Mouse (Mus musculus) MEL (cell line): ENCODE data around the gene Cacfd1. TPM values are rescaled to one million over a fixed set of nuclear protein-coding genes. Genes with fewer than 3 reads are reported as not detected.

Experiments used
- DNase-seq: peaks from one replicate; pipeline ENCODE4 v3.0.0; 2011; ENCODE audit warnings: low read depth, low spot score
- H3K27ac ChIP-seq: 2 replicates; pipeline ENCODE4 v1.5.1; 2012; ENCODE audit warnings: low read depth, mild to moderate bottlenecking, control low read depth, low read length, moderate library complexity; ENCODE audit not compliant: control insufficient read depth
- H3K27me3 ChIP-seq, 2 experiments: fragments of 150-350 bp in 1 of 2; sonication (generic) in 1 of 2; 2 replicates each; pipeline ENCODE4 v1.6.1; 2012; ENCODE audit warnings: low read length in 2 of 2, mild to moderate bottlenecking in 2 of 2, improper control_type of control experiment in 1 of 2, moderate library complexity in 1 of 2; ENCODE audit not compliant: insufficient read depth in 2 of 2, control insufficient read depth in 1 of 2
- H3K36me3 ChIP-seq, 2 experiments: 2 replicates each; pipeline ENCODE4 v1.6.1; 2012 to 2014; ENCODE audit warnings: low read length in 2 of 2, improper control_type of control experiment in 1 of 2, inconsistent platforms in 1 of 2, mild to moderate bottlenecking in 1 of 2; ENCODE audit not compliant: insufficient read depth in 2 of 2, control insufficient read depth in 1 of 2
- H3K4me1 ChIP-seq, 2 experiments: fragments of 150-350 bp in 1 of 2; sonication (generic) in 1 of 2; 2 replicates each; pipeline ENCODE4 v1.6.1; 2012; ENCODE audit warnings: low read length in 2 of 2, improper control_type of control experiment in 1 of 2, mild to moderate bottlenecking in 1 of 2; ENCODE audit not compliant: insufficient read depth in 2 of 2, control insufficient read depth in 1 of 2
- H3K4me3 ChIP-seq, 2 experiments: fragments of 150-350 bp in 1 of 2; sonication (generic) in 1 of 2; 2 replicates each; pipeline ENCODE4 v1.5.1; 2012; ENCODE audit warnings: low read depth in 2 of 2, low read length in 2 of 2, mild to moderate bottlenecking in 2 of 2, moderate library complexity in 2 of 2, control low read depth in 1 of 2, improper control_type of control experiment in 1 of 2; ENCODE audit not compliant: control insufficient read depth in 1 of 2, insufficient read depth in 1 of 2
- H3K79me2 ChIP-seq: 2 replicates; pipeline ENCODE4 v1.6.1; 2012; ENCODE audit warnings: mild to moderate bottlenecking, low read length, moderate library complexity; ENCODE audit not compliant: control insufficient read depth, poor library complexity, insufficient read depth
- H3K9ac ChIP-seq: 2 replicates; pipeline ENCODE4 v1.6.1; 2012; ENCODE audit warnings: low read depth, mild to moderate bottlenecking, control low read depth, low read length, moderate library complexity; ENCODE audit not compliant: control insufficient read depth, poor library complexity, severe bottlenecking
- H3K9me3 ChIP-seq: fragments of 150-350 bp; sonication (generic); replicated peaks from 2 replicates; pipeline ENCODE4 v1.6.1; 2012; ENCODE audit warnings: mild to moderate bottlenecking, low read length, improper control_type of control experiment, moderate library complexity; ENCODE audit not compliant: insufficient read depth
- BHLHE40 ChIP-seq: IDR thresholded peaks from 2 replicates; pipeline ENCODE4 v1.6.1; 2012; ENCODE audit warnings: low read depth, mild to moderate bottlenecking, inconsistent platforms, low read length, improper control_type of control experiment, borderline replicate concordance
- CHD1 ChIP-seq: IDR thresholded peaks from 2 replicates; pipeline ENCODE4 v1.6.1; 2012; ENCODE audit warnings: low read depth, mild to moderate bottlenecking, inconsistent platforms, low read length, improper control_type of control experiment
- CTCF ChIP-seq, 3 experiments: IDR thresholded peaks in 2 of 3; conservative IDR thresholded peaks in 1 of 3; 2 replicates each; pipeline ENCODE4 v1.5.1; 2011 to 2012; ENCODE audit warnings: low read length in 3 of 3, low read depth in 2 of 3, mild to moderate bottlenecking in 2 of 3, improper control_type of control experiment in 1 of 3, inconsistent platforms in 1 of 3, mixed read lengths in 1 of 3, moderate library complexity in 1 of 3; ENCODE audit not compliant: control insufficient read depth in 1 of 3, insufficient read depth in 1 of 3, poor library complexity in 1 of 3, severe bottlenecking in 1 of 3
- E2F4 ChIP-seq: IDR thresholded peaks from 2 replicates; pipeline ENCODE4 v1.6.1; 2011; ENCODE audit warnings: low read depth, low read length, improper control_type of control experiment, borderline replicate concordance
- ELF1 ChIP-seq: IDR thresholded peaks from 2 replicates; pipeline ENCODE4 v1.6.1; 2014; ENCODE audit warnings: low read depth, mild to moderate bottlenecking, inconsistent platforms, low read length, improper control_type of control experiment, moderate library complexity
- EP300 ChIP-seq, 2 experiments: IDR thresholded peaks; 2 replicates each; pipeline ENCODE4 v1.6.1; 2011; ENCODE audit warnings: improper control_type of control experiment in 2 of 2, low read length in 2 of 2, low read depth in 1 of 2, mild to moderate bottlenecking in 1 of 2
- ETS1 ChIP-seq: IDR thresholded peaks from 2 replicates; pipeline ENCODE4 v1.6.1; 2012; ENCODE audit warnings: low read depth, mild to moderate bottlenecking, inconsistent platforms, low read length, improper control_type of control experiment, moderate library complexity
- GABPA ChIP-seq: IDR thresholded peaks from 2 replicates; pipeline ENCODE4 v1.6.1; 2012; ENCODE audit warnings: low read depth, mild to moderate bottlenecking, inconsistent platforms, low read length, improper control_type of control experiment, moderate library complexity
- GATA1 ChIP-seq: IDR thresholded peaks from 2 replicates; pipeline ENCODE4 v1.6.1; 2011; ENCODE audit warnings: low read depth, low read length, improper control_type of control experiment
- HCFC1 ChIP-seq: IDR thresholded peaks from 2 replicates; pipeline ENCODE4 v1.6.1; 2012; ENCODE audit warnings: low read depth, mild to moderate bottlenecking, inconsistent platforms, low read length, improper control_type of control experiment, moderate library complexity
- JUND ChIP-seq: IDR thresholded peaks from 2 replicates; pipeline ENCODE4 v1.6.1; 2011; ENCODE audit warnings: low read depth, mild to moderate bottlenecking, improper control_type of control experiment, low read length
- KAT2A ChIP-seq: conservative IDR thresholded peaks from 2 replicates; pipeline ENCODE4 v1.6.1; 2012; ENCODE audit warnings: low read depth, low read length, improper control_type of control experiment, inconsistent platforms
- MAFK ChIP-seq: IDR thresholded peaks from 2 replicates; pipeline ENCODE4 v1.6.1; 2011; ENCODE audit warnings: low read depth, mild to moderate bottlenecking, low read length, improper control_type of control experiment, borderline replicate concordance
- MAX ChIP-seq: IDR thresholded peaks from 2 replicates; pipeline ENCODE4 v1.6.1; 2011; ENCODE audit warnings: low read length, improper control_type of control experiment
- MAZ ChIP-seq: IDR thresholded peaks from 2 replicates; pipeline ENCODE4 v1.6.1; 2012; ENCODE audit warnings: low read depth, mild to moderate bottlenecking, inconsistent platforms, low read length, improper control_type of control experiment
- MEF2A ChIP-seq: IDR thresholded peaks from 2 replicates; pipeline ENCODE4 v1.6.1; 2014; ENCODE audit warnings: low read depth, mild to moderate bottlenecking, inconsistent platforms, low read length, improper control_type of control experiment; ENCODE audit not compliant: poor library complexity, insufficient replicate concordance, severe bottlenecking; ENCODE audit errors: extremely low read depth
- MXI1 ChIP-seq: IDR thresholded peaks from 2 replicates; pipeline ENCODE4 v1.6.1; 2011; ENCODE audit warnings: mild to moderate bottlenecking, low read depth, low read length, improper control_type of control experiment
- MYC ChIP-seq: IDR thresholded peaks from 2 replicates; pipeline ENCODE4 v1.6.1; 2011; ENCODE audit warnings: low read depth, mild to moderate bottlenecking, low read length, improper control_type of control experiment, moderate library complexity
- NELFE ChIP-seq: IDR thresholded peaks from 2 replicates; pipeline ENCODE4 v1.6.1; 2011; ENCODE audit warnings: low read depth, low read length, improper control_type of control experiment
- NRF1 ChIP-seq: IDR thresholded peaks from 2 replicates; pipeline ENCODE4 v1.6.1; 2014; ENCODE audit warnings: low read depth, mild to moderate bottlenecking, inconsistent platforms, low read length, improper control_type of control experiment, moderate library complexity; ENCODE audit not compliant: poor library complexity, insufficient read depth, severe bottlenecking
- POLR2A ChIP-seq, 2 experiments: IDR thresholded peaks; 2 replicates each; pipeline ENCODE4 v1.6.1; 2011 to 2012; ENCODE audit warnings: low read length in 2 of 2, mild to moderate bottlenecking in 2 of 2, control low read depth in 1 of 2, improper control_type of control experiment in 1 of 2, low read depth in 1 of 2, moderate library complexity in 1 of 2; ENCODE audit not compliant: control insufficient read depth in 1 of 2, insufficient read depth in 1 of 2, poor library complexity in 1 of 2
- RAD21 ChIP-seq: IDR thresholded peaks from 2 replicates; pipeline ENCODE4 v1.6.1; 2011; ENCODE audit warnings: mild to moderate bottlenecking, low read depth, low read length, improper control_type of control experiment
- RCOR1 ChIP-seq: IDR thresholded peaks from 2 replicates; pipeline ENCODE4 v1.6.1; 2012; ENCODE audit warnings: low read depth, mild to moderate bottlenecking, inconsistent platforms, low read length, improper control_type of control experiment
- SIN3A ChIP-seq: IDR thresholded peaks from 2 replicates; pipeline ENCODE4 v1.6.1; 2012; ENCODE audit warnings: low read length, improper control_type of control experiment, inconsistent platforms
- SMC3 ChIP-seq: IDR thresholded peaks from 2 replicates; pipeline ENCODE4 v1.6.1; 2011; ENCODE audit warnings: low read depth, low read length, improper control_type of control experiment
- TAL1 ChIP-seq: IDR thresholded peaks from 2 replicates; pipeline ENCODE4 v1.6.1; 2012; ENCODE audit warnings: mild to moderate bottlenecking, inconsistent platforms, low read length, moderate library complexity, mixed read lengths
- TBP ChIP-seq: IDR thresholded peaks from 2 replicates; pipeline ENCODE4 v1.8.0; 2011; ENCODE audit warnings: low read depth, low read length, improper control_type of control experiment
- UBTF ChIP-seq: IDR thresholded peaks from 2 replicates; pipeline ENCODE4 v1.6.1; 2012; ENCODE audit warnings: low read depth, mild to moderate bottlenecking, inconsistent platforms, low read length, improper control_type of control experiment, moderate library complexity, borderline replicate concordance; ENCODE audit not compliant: insufficient read depth
- USF1 ChIP-seq: IDR thresholded peaks from 2 replicates; pipeline ENCODE4 v1.6.1; 2014; ENCODE audit warnings: low read depth, mild to moderate bottlenecking, inconsistent platforms, low read length, improper control_type of control experiment, moderate library complexity
- ZKSCAN1 ChIP-seq: IDR thresholded peaks from 2 replicates; pipeline ENCODE4 v1.6.1; 2012; ENCODE audit warnings: low read depth, mild to moderate bottlenecking, inconsistent platforms, low read length, improper control_type of control experiment, moderate library complexity
- ZMIZ1 ChIP-seq: IDR thresholded peaks from 2 replicates; pipeline ENCODE4 v1.6.1; 2012; ENCODE audit warnings: low read depth, mild to moderate bottlenecking, inconsistent platforms, low read length, improper control_type of control experiment, moderate library complexity
- polyA plus RNA-seq, 2 experiments: library from polyadenylated mRNA; stranded (reverse) in 1 of 2; unstranded in 1 of 2; fragments of >175 nt in 1 of 2; fragments of >200 nt in 1 of 2; gene quantifications; 2 replicates each; pipeline versions ENCODE4 v1.2.1 to v1.2.4; 2012; ENCODE audit warnings: low replicate concordance in 2 of 2, low read depth in 1 of 2; ENCODE audit not compliant: insufficient read length in 2 of 2, insufficient read depth in 1 of 2, missing spikeins in 1 of 2
- total RNA-seq: library from RNA; depleted of rRNA; stranded (reverse); fragments of 300-350 nt; gene quantifications from 2 replicates; pipeline ENCODE4 v1.2.3, GENCODE M21; 2012

Gene Cacfd1
- total and polyA plus RNA-seq, 3 experiments, result 19.1 to 60.7 TPM; not detected in 1

DNA sequence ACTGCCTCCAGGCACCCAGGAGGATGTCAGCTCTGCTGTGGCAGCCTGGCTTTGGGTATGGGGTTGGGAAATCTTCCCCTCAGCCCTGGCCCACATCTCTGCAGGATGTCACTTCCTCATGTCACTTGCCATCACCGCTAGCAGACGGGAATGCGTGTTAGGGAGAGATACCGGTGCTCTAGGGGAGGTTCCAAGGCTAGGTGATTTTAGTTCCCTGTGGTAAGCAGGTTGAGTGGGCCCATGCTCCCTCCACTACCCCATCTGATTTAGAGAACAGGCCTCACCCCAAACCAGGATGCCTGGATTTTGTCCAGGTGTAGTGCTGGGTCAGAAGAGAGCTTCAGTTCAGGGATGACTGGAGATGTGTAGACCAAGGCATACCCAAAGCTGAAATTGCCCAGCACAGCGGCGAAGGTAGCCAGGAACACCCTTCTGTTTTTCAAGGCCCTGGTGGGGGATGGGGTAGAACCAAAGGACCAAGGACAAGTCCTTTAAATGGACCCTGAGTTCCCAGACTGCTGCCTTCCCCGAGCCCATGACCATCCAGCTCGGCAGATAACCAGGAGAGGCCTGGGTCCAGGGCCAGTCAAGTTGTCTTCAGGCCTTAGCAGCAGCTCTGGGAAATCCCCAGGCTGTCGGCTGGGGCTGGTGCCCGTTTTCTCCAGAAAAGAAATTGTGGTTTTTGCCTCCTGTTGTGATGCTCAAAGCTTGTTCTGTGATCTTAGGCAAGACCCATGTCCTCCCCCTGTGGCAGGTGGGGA, 17.3 kb downstream of the Cacfd1 start (continued):
- no peak for TF ChIP-seq ZMIZ1

DNA sequence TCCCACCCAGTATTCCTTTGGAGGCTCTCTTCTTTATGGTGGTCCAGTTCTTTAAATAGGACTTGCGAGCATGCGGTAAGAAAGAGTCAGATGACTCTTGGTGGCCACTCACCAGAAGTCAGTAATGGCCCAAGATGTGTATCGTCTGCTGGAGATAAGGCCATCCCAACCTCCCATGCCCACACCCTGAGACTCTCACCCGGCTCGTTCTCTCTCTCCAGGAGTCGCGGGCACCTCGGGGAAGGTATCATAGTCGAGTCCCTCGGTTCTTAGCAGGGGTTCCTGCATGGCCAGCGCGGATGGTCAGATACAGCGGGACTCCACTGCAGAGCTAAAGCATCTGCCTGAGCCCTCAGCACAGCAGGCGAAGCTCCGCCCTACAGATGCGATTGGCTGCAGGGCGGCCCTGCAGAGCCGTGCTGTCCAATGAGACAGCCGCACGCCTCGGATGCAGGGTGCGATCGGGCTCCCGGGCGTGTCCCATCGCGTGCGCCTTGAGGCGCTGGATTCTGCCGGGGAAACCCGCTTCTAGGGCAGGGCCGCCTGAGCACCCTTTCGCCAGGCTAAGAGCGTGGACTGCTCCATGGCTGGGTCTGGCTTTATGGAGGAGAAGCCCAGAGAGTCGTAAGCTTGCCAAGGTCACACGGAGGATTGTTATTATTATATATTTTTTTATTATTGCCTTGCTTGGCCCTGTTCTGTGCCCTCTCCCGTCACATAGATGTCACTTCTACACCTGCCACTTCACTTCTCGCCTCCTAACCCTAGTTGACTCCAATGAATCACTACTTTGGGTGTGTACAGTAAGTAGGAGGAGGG, 18.1 kb downstream of the Cacfd1 start, which contains the start of gene Slc2a6:
Slc2a6 (minus strand) TSS at position 381 of the 819 bp plus-strand sequence.
- H3K4me3 ChIP-seq, result peak within 1 kb of the TSS; percentile 44 to 66
- DNase-seq, result peak; percentile 93
- H3K27ac ChIP-seq, result no peak within 1 kb of the TSS

More for the DNA sequence above, 18.1 kb downstream of the Cacfd1 start, which contains the start of gene Slc2a6:
- Histone ChIP-seq H3K27me3 (no peaks in the 10 kb centered on the region), H3K4me1 (peaks cover 4 to 20% of the 10 kb centered on the region in 2 experiments; a peak in 3 of 4 replicates), H3K9ac (peak within 1 kb of the TSS; percentile 27), H3K9me3 (no peaks in the 10 kb centered on the region), H3K79me2 (no peaks in the 10 kb centered on the region), H3K36me3 (peaks cover 0 to 9% of the 10 kb centered on the region in 2 experiments; a peak in 2 of 4 replicates)
- TF ChIP-seq USF1 (no peak), NRF1 (peak; percentile 49; the same call in 1 of the 2 replicates), ELF1 (no peak), RAD21 (no peak), MAX (peak; percentile 78), SIN3A (peak; percentile 16; the same call in 1 of the 2 replicates), ZMIZ1 (no peak), MAZ (no peak), JUND (no peak), POLR2A (IDR thresholded peaks at IDR 0.05; ENCODE audit: control insufficient read depth in 1 of 2, insufficient read depth in 1 of 2, low read depth in 1 of 2, low read length in 2 of 2, poor library complexity in 1 of 2) (peak in 1 of 2 experiments; percentile 54; a peak in 1 of 4 replicates), MXI1 (peak; percentile 61; the same call in 1 of the 2 replicates), NELFE (peak; percentile 37), UBTF (no peak), BHLHE40 (peak; percentile 72; the same call in 1 of the 2 replicates), ZKSCAN1 (no peak), CHD1 (no peak), EP300 (IDR thresholded peaks at IDR 0.05; ENCODE audit: low read depth in 1 of 2, low read length in 2 of 2) (no peak), TAL1 (no peak), ETS1 (no peak; the same call in 1 of the 2 replicates), SMC3 (no peak), KAT2A (no peak), CTCF (IDR thresholded peaks at IDR 0.05 in 2 of 3, conservative IDR thresholded peaks at IDR 0.05 in 1 of 3; ENCODE audit: control insufficient read depth in 1 of 3, insufficient read depth in 1 of 3, low read depth in 2 of 3, low read length in 3 of 3, poor library complexity in 1 of 3, severe bottlenecking in 1 of 3) (no peak), MEF2A (no peak), E2F4 (no peak), MAFK (no peak), RCOR1 (no peak), MYC (no peak), TBP (peak; percentile 10; the same call in 1 of the 2 replicates), GATA1 (peak; percentile 50), GABPA (no peak), HCFC1 (no peak)
